Mouse (Mus musculus) liver, adult 2 months (tissue): Measurements from ENCODE around the gene Tnfrsf1b.

Source experiments
- CTCF ChIP-seq: fragments of 200-500 bp; IDR thresholded peaks from 2 replicates; pipeline ENCODE4 v1.5.1; 2011; ENCODE audit warnings: low read depth, low read length, control low read depth
- POLR2A ChIP-seq: fragments of 200-500 bp; IDR thresholded peaks from 2 replicates; pipeline ENCODE4 v1.6.1; 2011; ENCODE audit warnings: low read length, control low read depth; ENCODE audit not compliant: insufficient read depth; ENCODE audit errors: extremely low read depth

- TF ChIP-seq CTCF, result no peak
- TF ChIP-seq POLR2A, result peak; percentile 70
These were observed 52.6 kb downstream of the Tnfrsf1b start for GRCm38 (mm10) chr4:145193991-145194511.
